Mouse (Mus musculus): ENCODE results near the gene Phb2.

- no peak for TF ChIP-seq CTCF (IDR thresholded peaks at IDR 0.05; ENCODE audit: low read depth, low read length)
- TF ChIP-seq GATA1 (IDR thresholded peaks at IDR 0.05; ENCODE audit: borderline replicate concordance, low read length) = no peak
- no peak for TF ChIP-seq POLR2AphosphoS5 (IDR thresholded peaks at IDR 0.05; ENCODE audit: insufficient replicate concordance, low read depth, low read length)
- no peak for TF ChIP-seq TAL1 (conservative IDR thresholded peaks at IDR 0.05; ENCODE audit: low read depth, low read length)
- TF ChIP-seq GATA2 (IDR thresholded peaks at IDR 0.05; ENCODE audit: borderline replicate concordance, low read depth, low read length) = no peak
Observed at GRCm38 (mm10) chr6:124698751-124699150, 13.4 kb upstream of the Phb2 start.
